ENCODE assay signal across 8 mouse cellular contexts in the genomic region with DNA sequence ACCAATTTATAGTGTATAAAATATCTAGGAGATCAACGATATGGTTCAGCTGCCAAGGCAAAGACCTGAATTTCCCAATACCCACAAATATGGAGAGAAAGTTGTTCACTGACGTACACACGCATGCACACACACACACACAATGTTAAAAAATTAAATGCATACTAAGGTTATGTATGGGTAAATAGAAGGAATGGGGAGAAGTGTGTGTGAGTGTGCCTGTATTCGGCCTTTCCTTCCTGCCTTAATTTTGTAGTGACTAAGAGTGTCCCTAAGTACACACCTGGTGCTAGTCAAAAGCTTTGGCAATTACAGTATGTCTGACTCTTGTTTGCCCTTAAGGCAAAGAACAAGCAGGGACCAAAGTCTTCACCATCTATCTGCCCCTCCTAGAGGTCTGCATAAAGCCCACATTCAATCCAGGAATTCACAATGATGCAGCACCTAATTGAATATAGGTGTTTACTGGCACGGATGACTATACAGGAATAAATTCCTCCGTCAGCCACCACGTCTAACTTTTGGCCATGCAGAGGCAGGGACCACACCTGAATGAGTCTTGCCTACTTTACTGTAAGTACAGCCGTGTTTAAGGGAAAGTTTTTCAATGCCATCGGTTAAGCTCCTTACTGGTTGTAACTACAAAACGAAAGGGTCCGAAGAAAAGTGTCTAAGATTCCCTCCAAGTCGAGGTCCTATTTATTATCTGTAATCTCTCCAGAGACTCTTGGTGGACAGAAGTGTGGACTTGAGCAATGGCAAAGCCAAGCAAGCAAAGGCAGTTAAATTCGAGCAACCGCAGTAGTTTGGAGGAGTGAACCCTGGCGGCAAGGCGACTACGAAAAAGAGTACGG. TPM values are rescaled to one million over a fixed set of nuclear protein-coding genes. Genes with fewer than 3 reads are reported as not detected.
DNase-seq lines count a peak whose midpoint lies in the region; TF ChIP-seq lines count a peak whose summit lies in the region.

No protein-coding gene starts in this region.

- no peaks in the 10 kb centered on the region; the same call in 1 of the 2 replicates for H3K36me3 ChIP-seq in hindbrain, embryonic 10.5 days
- H3K36me3 ChIP-seq in macrophage (ENCODE audit: inconsistent target): no peaks in the 10 kb centered on the region

- H3K4me3 ChIP-seq in layer of hippocampus, adult 2 months: peak overlapping the region; percentile 85
- peak overlapping the region; percentile 61 for H3K4me3 ChIP-seq in hindbrain, embryonic 10.5 days
- H3K4me3 ChIP-seq in macrophage (ENCODE audit: inconsistent target): peak overlapping the region; percentile 76

- WGBS in hindbrain, embryonic 10.5 days: 28% methylated on average over 18 of the region's 18 CpGs
- WGBS in macrophage (ENCODE audit: missing documents): 27% methylated on average over 18 of the region's 18 CpGs

- peak overlapping the region; percentile 98 for H3K27ac ChIP-seq in layer of hippocampus, adult 2 months
- peak overlapping the region; percentile 94 for H3K27ac ChIP-seq in hindbrain, embryonic 10.5 days
- peak overlapping the region; percentile 29 for H3K27ac ChIP-seq in macrophage

- H3K9me3 ChIP-seq in hindbrain, embryonic 10.5 days: no peaks in the 10 kb centered on the region

- H3K27me3 ChIP-seq in hindbrain, embryonic 10.5 days (ENCODE audit: insufficient read depth, poor library complexity, severe bottlenecking): no peaks in the 10 kb centered on the region

- no peak for TF ChIP-seq CTCF in layer of hippocampus, adult 2 months (conservative IDR thresholded peaks at IDR 0.05)

- H3K79me2 ChIP-seq in macrophage (ENCODE audit: inconsistent target): peaks cover 7% of the 10 kb centered on the region; the same call in 1 of the 2 replicates

- H3K4me1 ChIP-seq in hindbrain, embryonic 10.5 days (replicated peaks): peaks cover 41% of the 10 kb centered on the region

- DNase-seq in layer of hippocampus, adult 2 months (ENCODE audit: low spot score in 2 of 2): peak in 1 of 2 experiments; percentile 8
- DNase-seq in layer of hippocampus, adult 11-12 months (ENCODE audit: low spot score): no peak
- peak; percentile 67 for DNase-seq in c-Kit-negative CD71-positive TER-119-positive erythroid progenitor cells, embryonic 14.5 days (ENCODE audit: low read depth, low spot score)
- no peak for DNase-seq in hindbrain, embryonic 10.5 days (ENCODE audit: low spot score)
- no peak for DNase-seq in cerebellum, postnatal 10 days
- no peak for DNase-seq in left cerebral cortex, adult 8-10 months (ENCODE audit: low spot score in 2 of 2)
- no peak for DNase-seq in testis, postnatal 10 days (ENCODE audit: low spot score)

RNA-seq across cellular contexts. Expression of gene Dnah8, which starts 12.7 kb away (rescaled TPM):
- 1 to 10 TPM; 2.4 to 3.5 TPM for total RNA-seq in layer of hippocampus, adult 2 months (2021)
- 1.0 and 1.3 TPM in 2 replicates for polyA plus RNA-seq in hindbrain, embryonic 10.5 days (2016; fragmentation: Nextera tagmentation; extraction: Ambion mirVana)
- total RNA-seq in macrophage (2018; cell fraction: chromatin; rRNA removed): 1 to 10 TPM in 2 of 26 experiments, under 1 TPM in 9, not detected in 15; 0.04 to 1.7 (median 0.46) TPM
- total RNA-seq in macrophage (2018; cell fraction: cytosol; rRNA removed): under 1 TPM in 16 of 26 experiments, not detected in 10; under 0.01 to 0.31 (median 0.05) TPM
- total RNA-seq in macrophage (2018; cell fraction: nucleus; rRNA removed): 1 to 10 TPM in 2 of 26 experiments, under 1 TPM in 16, not detected in 8; 0.04 to 1.6 (median 0.50) TPM
- polyA plus RNA-seq in macrophage (2018): 0.10 TPM in 1 of 3 replicates, not detected in the others
- total RNA-seq in left cerebral cortex, adult 8-10 months (2022): 1 to 10 TPM in 3 of 4 experiments, under 1 TPM in 1; 0.91 to 1.9 (median 1.7) TPM

RNA-seq across cellular contexts. Expression of gene Glo1, which starts 15.2 kb away (rescaled TPM):
- total RNA-seq in layer of hippocampus, adult 2 months (2021): 100 to 1,000 TPM; 194 to 199 TPM
- 230 and 231 TPM in 2 replicates for polyA plus RNA-seq in hindbrain, embryonic 10.5 days (2016; fragmentation: Nextera tagmentation; extraction: Ambion mirVana)
- 10 to 100 TPM in 11 of 26 experiments, 1 to 10 TPM in 15; 3.2 to 26.9 (median 9.0) TPM for total RNA-seq in macrophage (2018; cell fraction: chromatin; rRNA removed)
- total RNA-seq in macrophage (2018; cell fraction: cytosol; rRNA removed): 10 to 100 TPM; 29.7 to 58.4 (median 43.1) TPM
- total RNA-seq in macrophage (2018; cell fraction: nucleus; rRNA removed): 10 to 100 TPM in 21 of 26 experiments, 1 to 10 TPM in 5; 8.1 to 30.2 (median 12.6) TPM
- polyA plus RNA-seq in macrophage (2018): 39.2 to 79.1 TPM (median 53.0 TPM) in 3 replicates
- 100 to 1,000 TPM; 157 to 162 (median 161) TPM for total RNA-seq in left cerebral cortex, adult 8-10 months (2022)

RNA-seq across cellular contexts. Expression of gene Btbd9, which starts 35.2 kb away (rescaled TPM):
- total RNA-seq in layer of hippocampus, adult 2 months (2021): 100 to 1,000 TPM; 168 to 187 TPM
- polyA plus RNA-seq in hindbrain, embryonic 10.5 days (2016; fragmentation: Nextera tagmentation; extraction: Ambion mirVana): 66.1 and 67.3 TPM in 2 replicates
- 100 to 1,000 TPM; 124 to 228 (median 182) TPM for total RNA-seq in macrophage (2018; cell fraction: chromatin; rRNA removed)
- 10 to 100 TPM; 17.3 to 29.9 (median 21.8) TPM for total RNA-seq in macrophage (2018; cell fraction: cytosol; rRNA removed)
- 100 to 1,000 TPM in 17 of 26 experiments, 10 to 100 TPM in 9; 49.4 to 229 (median 108) TPM for total RNA-seq in macrophage (2018; cell fraction: nucleus; rRNA removed)
- polyA plus RNA-seq in macrophage (2018): 12.8 to 18.8 TPM (median 16.9 TPM) in 3 replicates
- 100 to 1,000 TPM in 1 of 4 experiments, 10 to 100 TPM in 3; 85.1 to 103 (median 92.1) TPM for total RNA-seq in left cerebral cortex, adult 8-10 months (2022)

Comparison
In these comparisons a context has a peak if more than half of its experiments do, and no peak if none do; other contexts are left out.
1. H3K27ac ChIP-seq: peak in every context shown above with its lines; median percentile 98 in layer of hippocampus, adult 2 months; 94 in hindbrain, embryonic 10.5 days; 29 in macrophage.